Mouse (Mus musculus) E14TG2a.4 (cell line): ENCODE results near the gene Atic.

Experiments used
- CTCF ChIP-seq: conservative IDR thresholded peaks from 2 replicates; pipeline ENCODE4 v1.5.1; 2014; ENCODE audit warnings: low read length
- NANOG ChIP-seq: IDR thresholded peaks from 2 replicates; pipeline ENCODE4 v1.6.1; 2014; ENCODE audit warnings: borderline replicate concordance, low read length, mixed read lengths

- TF ChIP-seq NANOG (no peak), CTCF (no peak)
Measured at GRCm38 (mm10) chr1:71530779-71531178, 26.2 kb upstream of the Atic start.
